Mouse (Mus musculus) brain, embryonic 14.5 days (tissue): ENCODE results near the gene Pprc1. TPM values are rescaled to one million over a fixed set of nuclear protein-coding genes. Genes with fewer than 3 reads are reported as not detected.

Source experiments
- DNase-seq: peaks from one replicate; pipeline ENCODE4 v3.0.0-alpha.2; 2011; ENCODE audit warnings: low read depth
- CTCF ChIP-seq: fragments of 200-500 bp; IDR thresholded peaks from 2 replicates; pipeline ENCODE4 v1.5.1; 2012; ENCODE audit warnings: inconsistent platforms, mild to moderate bottlenecking, moderate library complexity, borderline replicate concordance; ENCODE audit not compliant: insufficient read depth, insufficient read length; ENCODE audit errors: extremely low read depth
- POLR2A ChIP-seq: fragments of 200-500 bp; IDR thresholded peaks from 2 replicates; pipeline ENCODE4 v1.6.1; 2012; ENCODE audit warnings: mild to moderate bottlenecking, inconsistent platforms, borderline replicate concordance; ENCODE audit not compliant: poor library complexity, insufficient read depth, insufficient read length, severe bottlenecking; ENCODE audit errors: extremely low read depth
- polyA plus RNA-seq: library from polyadenylated mRNA; depleted of rRNA; stranded (reverse); fragments of >200 nt; gene quantifications from 2 replicates; pipeline ENCODE4 v1.2.3, GENCODE M21; 2012

The Pprc1 gene
- polyA plus RNA-seq, 1 experiment: 30.1 TPM

- DNase-seq: no peak
- TF ChIP-seq CTCF (no peak), POLR2A (no peak)
These were observed 33.8 kb downstream of the Pprc1 start for GRCm38 (mm10) chr19:46078535-46078934.

GRCm38 (mm10) chr19:46085185-46085584 lies 40.5 kb downstream of the Pprc1 start:
- DNase-seq: no peak
- TF ChIP-seq POLR2A: no peak
- TF ChIP-seq CTCF: no peak

- DNase-seq: peak; percentile 84
- TF ChIP-seq POLR2A (no peak), CTCF (peak; percentile 63; the same call in 1 of the 2 replicates)
These were observed 41.7 kb downstream of the Pprc1 start for GRCm38 (mm10) chr19:46086337-46086736.

- DNase-seq: no peak
- TF ChIP-seq CTCF (no peak), POLR2A (no peak)
These were observed 43.2 kb downstream of the Pprc1 start for GRCm38 (mm10) chr19:46087871-46088270.

GRCm38 (mm10) chr19:46091641-46092040 lies 47.0 kb downstream of the Pprc1 start:
- DNase-seq: no peak
- TF ChIP-seq CTCF: no peak
- TF ChIP-seq POLR2A: no peak

GRCm38 (mm10) chr19:46094144-46094543 lies 49.5 kb downstream of the Pprc1 start:
- TF ChIP-seq POLR2A (no peak), CTCF (no peak)
- no peak for DNase-seq

GRCm38 (mm10) chr19:46095291-46095690 lies 50.6 kb downstream of the Pprc1 start:
- DNase-seq: no peak
- TF ChIP-seq POLR2A: no peak
- TF ChIP-seq CTCF: no peak

- TF ChIP-seq CTCF: no peak
- no peak for TF ChIP-seq POLR2A
- DNase-seq: no peak
These were observed 51.7 kb downstream of the Pprc1 start for GRCm38 (mm10) chr19:46096396-46096795.

- no peak for DNase-seq
- TF ChIP-seq POLR2A: no peak
- TF ChIP-seq CTCF: no peak
These were observed 54.9 kb downstream of the Pprc1 start for GRCm38 (mm10) chr19:46099561-46099960.

GRCm38 (mm10) chr19:46103437-46104186 lies 58.9 kb downstream of the Pprc1 start:
- TF ChIP-seq POLR2A (no peak), CTCF (no peak)
- DNase-seq: no peak

GRCm38 (mm10) chr19:46104187-46104557 lies 59.5 kb downstream of the Pprc1 start:
- DNase-seq: no peak

GRCm38 (mm10) chr19:46110214-46110613 lies 65.5 kb downstream of the Pprc1 start:
- TF ChIP-seq POLR2A (no peak), CTCF (no peak)
- no peak for DNase-seq

More at GRCm38 (mm10) chr19:46104187-46104557, 59.5 kb downstream of the Pprc1 start:
- TF ChIP-seq POLR2A: no peak
- TF ChIP-seq CTCF: no peak
